Mouse (Mus musculus) fat pad, adult 2 months (tissue): ENCODE measurements at regions not wholly inside any gene's neighbourhood (a gene's known extent, or its start where the extent isn't known, plus 50 kb on each side); places are given as distances from the start of the nearest gene placed in this dataset.
"Not testable (repeated sequence)": the region's sequence is repeated elsewhere in the genome, so short reads cannot be mapped to it uniquely, and the experiment has no call there.

Source experiments
- DNase-seq: peaks from one replicate; pipeline ENCODE4 v3.0.0-alpha.2; 2011; ENCODE audit warnings: low read depth, low spot score; ENCODE audit errors: extremely low read depth

DNA sequence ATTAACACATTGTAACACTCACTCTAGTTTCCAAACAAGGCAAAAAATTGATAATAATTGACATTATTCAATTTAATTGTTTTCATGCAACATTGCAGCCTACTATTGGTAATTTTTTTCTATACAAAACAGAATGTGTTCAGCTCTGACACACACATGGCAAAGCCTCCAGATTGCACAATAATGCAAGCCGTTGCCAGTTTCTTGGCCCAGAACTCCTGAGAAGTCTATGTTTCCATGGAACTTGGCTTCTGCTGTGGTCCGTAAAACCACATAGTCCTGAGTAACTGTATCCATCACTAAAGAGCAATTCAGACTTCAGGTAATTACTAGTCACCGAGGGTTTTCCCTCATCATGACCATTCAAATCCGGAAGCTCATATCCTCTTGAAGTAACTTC, 684.4 kb upstream of the Adamts5 start:
- DNase-seq: no peak

- no peak for DNase-seq
Observed at GRCm38 (mm10) chr16:86578281-86578680, 676.7 kb upstream of the Adamts5 start.

DNA sequence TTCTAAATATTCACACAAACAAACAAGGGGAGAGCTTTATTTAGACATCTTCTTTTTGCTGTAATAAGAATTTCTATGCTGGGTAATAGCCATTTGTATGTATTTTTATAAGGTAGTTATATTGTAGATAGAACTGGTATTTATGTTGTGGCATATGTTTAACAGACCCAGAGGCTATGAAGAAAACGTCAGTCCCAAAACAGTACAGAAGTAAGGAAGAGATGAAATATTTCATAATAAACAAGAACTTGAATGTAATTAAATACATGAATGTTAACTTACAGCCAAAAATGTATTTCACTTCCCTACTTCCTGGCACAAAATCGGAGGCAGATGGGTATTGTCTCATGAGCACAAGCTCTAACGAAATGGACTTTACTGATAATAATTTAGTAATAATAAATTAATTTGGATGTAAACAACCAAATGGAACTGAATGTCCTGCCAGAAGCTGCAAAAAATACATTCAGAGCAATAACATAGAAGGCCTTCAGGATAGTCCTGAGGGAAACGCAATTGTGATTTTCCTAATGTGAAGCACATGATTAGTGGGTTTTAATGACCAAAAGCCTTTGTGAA, 645.9 kb upstream of the Adamts5 start:
- no peak for DNase-seq

DNA sequence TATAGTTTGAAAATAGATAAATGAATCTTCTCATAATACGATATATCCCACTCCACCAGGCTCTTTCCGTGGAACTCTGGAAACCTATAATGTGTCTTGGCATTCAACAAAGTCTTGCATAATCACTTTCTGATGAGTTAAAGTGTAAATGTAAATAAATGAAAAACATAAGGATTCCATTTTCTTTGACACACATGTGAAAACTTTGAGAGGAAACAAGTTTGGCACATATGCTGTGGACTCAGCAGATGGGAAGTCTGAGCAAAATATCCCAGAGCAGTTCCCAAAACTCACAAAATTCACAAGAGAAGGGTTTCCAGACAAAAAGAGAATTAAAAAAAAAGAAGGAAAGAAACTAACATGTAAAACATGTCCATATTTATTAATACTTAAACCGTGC, 645.3 kb upstream of the Adamts5 start:
- no peak for DNase-seq

DNA sequence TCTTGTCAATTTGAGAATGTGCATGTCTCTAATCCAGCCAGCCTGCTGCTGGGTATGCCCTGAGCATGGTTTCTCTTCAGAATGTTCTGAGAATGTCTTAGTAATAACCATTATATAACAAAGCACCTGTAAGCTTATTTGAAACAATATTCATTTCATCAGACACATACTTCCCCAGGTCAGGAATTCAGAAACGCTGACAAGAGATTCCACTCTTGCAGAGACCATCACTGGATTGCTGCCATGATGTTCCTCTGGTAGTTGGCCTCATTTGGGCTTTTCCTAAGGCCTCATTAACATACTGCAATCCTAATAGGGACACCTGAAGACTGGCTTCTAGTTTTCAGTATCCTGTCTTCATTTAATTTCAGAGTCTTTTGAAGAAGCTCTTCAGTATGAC, 642.5 kb upstream of the Adamts5 start:
- no peak for DNase-seq

DNA sequence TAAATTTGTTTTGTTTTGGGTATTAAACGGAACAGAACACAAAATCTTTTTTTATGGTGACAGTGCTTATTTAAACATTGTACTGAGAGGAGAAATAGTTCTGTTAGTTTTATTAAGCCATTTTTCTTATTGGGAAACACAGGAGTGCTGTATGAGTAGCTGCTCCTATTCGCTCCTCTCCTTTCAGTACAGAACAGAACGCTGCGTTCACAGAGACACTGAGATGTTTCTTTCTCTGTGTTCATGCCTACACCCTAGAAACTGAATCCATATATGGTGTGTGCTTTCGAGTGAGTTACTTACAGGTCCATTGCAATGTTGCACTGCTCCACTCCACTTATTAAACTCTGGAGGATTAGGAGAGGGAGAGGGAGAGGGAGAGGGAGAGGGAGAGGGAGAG, 634.9 kb upstream of the Adamts5 start:
- no peak for DNase-seq

DNA sequence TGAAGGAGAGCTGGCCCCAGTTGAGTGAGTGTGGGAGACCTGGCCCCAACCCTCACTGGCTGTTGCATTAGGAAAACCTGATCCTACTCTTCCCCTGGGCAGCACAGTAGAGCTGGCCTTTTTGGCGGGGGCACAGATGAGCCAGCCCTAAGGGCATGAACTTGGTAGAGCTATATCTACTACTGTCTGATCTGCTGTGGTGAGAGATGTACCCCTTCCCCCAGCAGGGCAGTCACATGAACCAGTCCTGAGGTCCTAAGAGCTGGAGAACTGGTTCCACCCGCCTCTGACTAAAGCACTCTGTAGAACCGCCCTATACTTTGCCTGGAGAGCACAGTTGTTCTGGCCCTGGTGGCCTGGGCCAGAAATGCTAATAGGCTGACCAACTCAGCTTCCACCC, 622.5 kb upstream of the Adamts5 start:
- DNase-seq: no peak

DNA sequence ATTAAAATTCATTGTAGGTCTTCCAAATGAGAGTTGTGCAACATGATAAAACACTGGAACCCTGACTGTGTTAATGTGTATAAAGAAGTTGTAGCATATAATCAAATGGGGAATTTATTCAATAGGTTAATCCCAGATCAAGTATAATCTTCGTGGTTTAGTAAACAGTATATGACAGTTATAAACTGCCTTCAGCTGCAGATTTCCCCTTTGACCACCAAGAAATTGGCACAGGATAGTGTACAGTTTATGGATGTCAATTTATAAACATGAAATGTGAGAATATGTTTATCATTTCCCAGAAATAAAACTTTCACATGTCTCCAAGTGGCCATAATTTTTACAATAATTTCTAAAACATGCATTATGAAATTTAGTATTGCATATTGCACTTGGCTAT, 615.3 kb upstream of the Adamts5 start:
- DNase-seq: no peak

- no peak for DNase-seq
Observed at GRCm38 (mm10) chr16:86516144-86516543, 614.5 kb upstream of the Adamts5 start.

- no peak for DNase-seq
Observed at GRCm38 (mm10) chr16:86501074-86501952, 599.7 kb upstream of the Adamts5 start.

- no peak for DNase-seq
Observed at GRCm38 (mm10) chr16:86475145-86475544, 573.5 kb upstream of the Adamts5 start.

DNA sequence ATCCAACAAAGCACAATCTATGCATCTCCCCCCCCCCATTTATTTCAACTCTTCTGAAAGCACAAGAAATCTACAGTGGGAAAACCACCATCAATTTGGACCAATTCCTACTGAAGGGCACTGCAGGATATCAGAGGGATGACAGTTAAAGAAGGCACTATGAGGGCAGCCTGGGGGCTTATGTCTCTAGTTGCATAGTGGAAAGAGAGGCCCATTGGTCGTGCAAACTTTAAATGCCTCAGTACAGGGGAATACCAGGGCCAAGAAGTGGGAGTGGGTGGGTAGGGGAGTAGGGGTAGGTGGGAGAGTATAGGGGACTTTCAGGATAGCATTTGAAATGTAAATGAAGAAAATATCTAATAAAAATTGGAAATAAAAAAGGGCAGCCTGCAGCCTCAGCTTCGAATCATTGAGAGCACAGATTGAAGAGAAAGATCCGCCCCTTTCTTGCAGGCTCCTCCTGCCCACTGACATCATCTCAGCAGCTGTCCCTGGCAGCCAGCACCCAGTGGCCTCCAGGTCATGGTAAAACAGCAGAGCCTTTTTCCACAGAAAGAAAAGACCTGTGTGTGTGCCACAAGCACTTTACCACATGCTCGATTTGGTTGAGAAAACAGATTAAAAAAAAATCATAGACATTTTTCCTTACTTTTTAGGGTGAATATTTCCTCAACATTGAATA, 571.6 kb upstream of the Adamts5 start:
- no peak for DNase-seq

DNA sequence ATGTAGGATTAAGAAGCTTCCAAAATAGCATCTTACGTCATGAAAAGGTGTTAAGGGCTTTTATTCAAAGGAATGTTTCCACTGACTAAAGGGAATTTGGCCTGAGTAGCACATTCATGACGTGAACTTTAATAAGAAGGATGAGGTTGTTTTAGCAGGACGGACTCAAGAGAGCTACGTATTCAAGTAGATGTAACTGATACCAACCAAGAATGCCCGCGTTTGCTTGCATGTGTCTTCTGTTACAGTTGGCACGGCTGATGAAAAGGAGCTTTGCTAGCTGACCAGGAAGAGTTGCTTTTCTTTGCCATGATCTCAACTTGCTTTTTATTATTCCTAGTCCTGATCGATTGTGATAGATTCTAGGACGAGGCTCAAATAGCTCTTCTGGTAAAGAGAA, 559.4 kb upstream of the Adamts5 start:
- DNase-seq: no peak

- no peak for DNase-seq
Observed at GRCm38 (mm10) chr16:86456649-86457048, 555.0 kb upstream of the Adamts5 start.

DNA sequence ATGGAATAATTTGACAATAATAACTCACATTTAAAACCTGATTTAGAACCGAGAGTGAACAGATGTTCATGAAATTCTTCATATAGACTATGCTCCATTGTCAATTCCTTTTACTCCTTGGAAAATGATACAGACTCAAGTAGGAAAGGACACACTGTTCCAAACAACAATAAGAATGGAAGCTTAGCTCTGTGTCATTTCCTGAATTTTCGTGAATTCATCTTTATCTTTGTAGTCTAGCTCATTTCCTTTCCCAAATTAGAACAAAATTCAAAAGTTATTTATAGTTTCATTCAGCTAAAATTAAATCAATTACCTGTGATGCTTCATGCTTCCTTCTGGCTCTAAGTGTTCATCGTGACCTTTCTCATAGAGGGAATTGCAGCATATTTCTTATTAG, 553.2 kb upstream of the Adamts5 start:
- DNase-seq: no peak

- no peak for DNase-seq
Observed at GRCm38 (mm10) chr16:86454031-86454430, 552.4 kb upstream of the Adamts5 start.

DNA sequence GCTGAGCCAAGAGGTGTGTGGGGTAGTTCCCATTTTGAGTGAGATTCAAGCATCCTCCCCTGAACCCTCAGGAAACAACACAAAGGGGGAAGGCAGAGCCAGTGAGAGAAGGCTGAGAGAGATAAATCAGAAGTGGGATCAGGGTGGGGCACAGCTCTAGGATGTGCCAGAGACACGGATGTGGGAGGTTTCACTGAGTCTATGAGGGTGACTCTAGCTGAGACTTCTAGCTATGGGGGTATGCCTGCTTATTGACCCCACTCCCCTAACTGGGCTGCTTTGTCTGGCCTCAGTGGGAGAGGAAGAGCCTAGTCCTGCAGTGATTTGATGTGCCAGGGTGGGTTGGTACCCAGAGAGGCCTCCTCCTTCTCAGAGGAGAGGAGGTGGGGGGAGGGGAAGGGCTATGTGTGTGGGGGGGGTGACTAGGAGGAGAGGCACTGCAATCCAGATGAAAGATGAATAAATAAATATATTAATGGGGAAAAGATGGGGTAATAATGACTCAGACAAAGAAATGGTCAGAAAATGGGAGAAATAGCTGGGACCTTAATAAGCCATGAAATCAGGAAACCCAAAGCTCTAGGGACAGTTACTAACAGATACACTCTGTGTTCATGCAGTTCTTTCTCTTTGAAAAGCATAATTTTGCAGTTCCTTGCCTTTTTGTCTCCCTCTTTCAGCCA, 547.0 kb upstream of the Adamts5 start:
- DNase-seq: no peak

- not testable (repeated sequence) for DNase-seq
Observed at GRCm38 (mm10) chr16:86419458-86419857, 517.8 kb upstream of the Adamts5 start.

- no peak for DNase-seq
Observed at GRCm38 (mm10) chr16:86404309-86404708, 502.7 kb upstream of the Adamts5 start.

DNA sequence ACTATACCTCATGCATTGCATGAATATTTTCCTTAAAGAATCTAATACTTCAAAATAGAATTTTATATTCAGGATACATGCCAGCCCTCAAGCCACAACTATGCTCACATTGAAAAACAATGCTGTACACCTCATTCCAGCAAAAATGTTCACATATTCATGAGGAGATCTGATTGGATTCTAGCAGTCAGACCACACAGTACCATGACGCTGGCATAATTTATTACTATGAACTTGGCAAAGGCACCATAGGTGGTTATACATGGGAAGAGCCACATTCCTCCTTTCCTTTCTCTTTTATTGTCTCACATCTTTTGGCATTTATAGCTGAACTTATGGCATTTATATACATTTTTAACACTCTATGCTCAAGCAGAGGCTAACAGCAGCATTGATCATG, 499.8 kb upstream of the Adamts5 start:
- no peak for DNase-seq

DNA sequence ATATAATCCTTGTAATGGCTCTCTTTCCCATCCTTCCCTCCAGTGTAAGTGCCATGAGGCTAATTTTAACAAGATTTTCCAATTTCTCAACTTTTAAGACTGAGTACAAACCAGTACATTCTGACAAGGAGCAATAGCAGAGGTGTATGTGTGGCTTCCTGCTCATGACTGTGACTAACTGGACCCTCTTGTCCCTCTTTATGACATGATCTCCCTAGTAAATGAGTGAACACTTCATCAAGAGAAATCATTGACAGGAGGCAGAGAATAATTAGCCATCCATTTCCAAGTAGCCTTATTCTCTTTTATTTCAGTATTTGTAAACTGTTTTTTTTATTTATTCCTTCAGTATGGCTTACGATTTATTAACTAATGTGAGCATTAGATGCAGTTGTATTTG, 497.7 kb upstream of the Adamts5 start:
- no peak for DNase-seq

GRCm38 (mm10) chr16:86397521-86397920, 495.9 kb upstream of the Adamts5 start:
- no peak for DNase-seq
